Mouse (Mus musculus) embryonic stem cell, embryonic (primary cell): ENCODE measurements around the gene Tspan1.

Experiments
- CTCF ChIA-PET, 4 experiments: fragments of 300-600 bp in 2 of 4; fragments of 350-600 bp in 2 of 4; sonication (Branson Sonifier 250); formaldehyde crosslinking; loops; one replicate each; lab custom pipeline; 2022; ENCODE audit warnings: inconsistent platforms in 2 of 4; lab: Charles Lee
- POLR2A ChIA-PET, 4 experiments: fragments of 300-600 bp in 2 of 4; fragments of 350-600 bp in 2 of 4; sonication (Branson Sonifier 250); formaldehyde crosslinking; loops; one replicate each; lab custom pipeline; 2022; ENCODE audit warnings: antibody characterized with exemption in 4 of 4, inconsistent platforms in 1 of 4; lab: Charles Lee

The Tspan1 gene

DNA sequence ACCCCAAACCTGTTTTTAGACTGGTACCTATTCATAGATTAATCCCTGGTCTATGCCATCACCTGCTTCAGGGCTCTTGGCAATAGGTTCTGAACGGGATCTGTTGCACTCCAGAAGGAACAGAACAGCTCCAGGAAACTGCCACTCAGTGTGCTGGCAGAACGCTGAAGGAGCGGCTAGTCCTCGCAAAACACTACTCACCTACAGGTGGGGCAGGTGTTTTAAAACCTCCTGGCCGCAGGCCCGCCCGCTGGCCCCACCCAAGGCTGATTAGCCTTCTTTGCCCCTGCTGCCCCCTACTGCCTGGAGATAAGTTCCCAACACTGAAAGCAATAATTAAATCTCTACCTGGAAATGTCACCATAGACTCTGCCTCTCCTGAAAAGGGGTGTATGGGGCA, at the start of gene Tspan1:
Tspan1 (minus strand) TSS at position 198 of the 400 bp plus-strand sequence.
- ChIA-PET CTCF (interaction anchor here in 2 of 4 experiments (0.6 to 1.0 kb wide), 3 partner anchors 11 to 43 kb away, joined by 3 to 4 read pairs (median 4); partner anchors contain the start of gene Pomgnt1 (in 1 of the 2)), POLR2A (interaction anchor here in 3 of 4 experiments (0.6 to 1.6 kb wide), 4 partner anchors 29 to 212 kb away, joined by 3 to 4 read pairs (median 3); no protein-coding TSS in a partner anchor)

GRCm38 (mm10) chr4:116217046-116217445, 49.6 kb upstream of the Tspan1 start:
- ChIA-PET POLR2A (interaction anchor here in 3 of 4 experiments (0.5 to 1.4 kb wide), 7 partner anchors 10 to 921 kb away, joined by 3 to 4 read pairs (median 3); partner anchors contain the start of gene Pomgnt1 (in 1 of the 3)), CTCF (interaction anchor here in 1 of 4 experiments (0.6 to 1.5 kb wide), 2 partner anchors 18 to 63 kb away, joined by 3 to 4 read pairs; no protein-coding TSS in a partner anchor)

- CTCF ChIA-PET, result interaction anchor here (0.6 to 1.6 kb wide), 8 partner anchors 17 to 175 kb away, joined by 3 to 10 read pairs (median 3); no protein-coding TSS in a partner anchor
These were observed 48.6 kb upstream of the Tspan1 start for GRCm38 (mm10) chr4:116215895-116216605.

DNA sequence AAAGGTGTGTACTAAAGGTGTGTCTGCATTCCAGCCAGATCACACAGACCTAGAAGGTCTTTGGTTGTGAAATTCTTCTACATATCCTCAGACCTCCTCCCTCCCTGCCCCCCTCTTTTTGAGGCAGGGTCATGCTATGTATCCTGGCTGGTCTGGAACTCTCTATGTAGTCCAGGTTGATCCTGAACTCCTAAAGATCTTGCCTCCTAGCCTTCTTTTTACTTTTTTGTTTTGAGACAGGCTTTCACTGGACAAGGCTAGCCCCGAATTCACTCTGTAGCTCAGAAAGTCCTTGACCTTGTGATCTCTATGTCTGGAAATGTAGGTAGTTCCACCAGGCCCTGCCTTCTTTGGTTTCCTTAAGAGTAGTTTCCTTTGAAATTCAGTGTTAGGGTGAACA, 41.5 kb upstream of the Tspan1 start:
- ChIA-PET CTCF (interaction anchor here in 2 of 4 experiments (0.6 to 0.8 kb wide), 2 partner anchors 12 to 149 kb away, joined by 3 read pairs; partner anchors contain the start of gene Pik3r3 (in 1 of the 2)), POLR2A (interaction anchor here in 2 of 4 experiments (0.9 to 3.4 kb wide), 5 partner anchors 9 to 92 kb away, joined by 3 to 16 read pairs (median 6); partner anchors contain the start of genes Pik3r3 (in 2 of the 2), 1700042G07Rik (in 1 of the 2) and Gm49337 (in 1 of the 2))

More at GRCm38 (mm10) chr4:116215895-116216605, 48.6 kb upstream of the Tspan1 start:
- POLR2A ChIA-PET, result interaction anchor here in 2 of 4 experiments (0.6 to 1.4 kb wide), 2 partner anchors 9 to 97 kb away, joined by 3 read pairs; no protein-coding TSS in a partner anchor

GRCm38 (mm10) chr4:116206531-116206930, 39.1 kb upstream of the Tspan1 start:
- CTCF ChIA-PET, result interaction anchor here in 1 of 4 experiments (0.7 kb wide), 1 partner anchor 19 kb away, joined by 3 read pairs; no protein-coding TSS in a partner anchor
- POLR2A ChIA-PET, result interaction anchor here in 2 of 4 experiments (0.7 to 3.4 kb wide), 3 partner anchors 10 to 303 kb away, joined by 3 to 12 read pairs (median 3); partner anchors contain the start of gene Pik3r3 (in 1 of the 2)

DNA sequence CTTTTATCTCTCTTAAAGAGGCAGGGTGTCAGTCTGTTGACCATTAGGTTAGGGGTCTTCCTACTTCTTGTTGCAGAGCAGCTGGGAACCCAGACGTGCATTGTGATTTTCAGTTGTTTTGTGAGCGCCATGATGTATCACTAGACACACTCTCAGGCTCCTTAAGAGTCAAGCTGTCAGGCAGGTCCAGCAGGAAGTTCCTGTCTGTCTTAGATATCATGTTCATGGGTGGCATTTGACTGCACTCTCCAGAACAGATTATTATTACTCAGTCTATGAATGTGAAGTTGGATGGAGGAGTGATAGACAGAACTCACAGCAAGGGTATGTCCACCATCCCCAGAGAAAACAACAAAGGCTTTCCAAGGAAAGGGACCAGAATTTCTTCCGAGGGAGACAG, 37.0 kb upstream of the Tspan1 start:
- ChIA-PET POLR2A (interaction anchor here in 3 of 4 experiments (0.6 to 2.5 kb wide), 3 partner anchors 17 to 32 kb away, joined by 4 to 10 read pairs (median 5); partner anchors contain the start of gene Pik3r3 (in 2 of the 3)), CTCF (interaction anchor here in 1 of 4 experiments (1.2 kb wide), 1 partner anchor 17 kb away, joined by 4 read pairs; the partner anchor contains the start of gene Pik3r3)

GRCm38 (mm10) chr4:116198422-116198821, 31.0 kb upstream of the Tspan1 start:
- CTCF ChIA-PET, result interaction anchor here in 3 of 4 experiments (0.5 to 1.4 kb wide), 4 partner anchors 18 to 576 kb away, joined by 3 to 4 read pairs (median 4); no protein-coding TSS in a partner anchor
- POLR2A ChIA-PET, result interaction anchor here in 2 of 4 experiments (0.6 to 2.2 kb wide), 3 partner anchors 11 to 323 kb away, joined by 3 to 6 read pairs (median 4); no protein-coding TSS in a partner anchor

GRCm38 (mm10) chr4:116193583-116194383, 26.4 kb upstream of the Tspan1 start:
- CTCF ChIA-PET, result interaction anchor here in 1 of 4 experiments (0.5 to 1.0 kb wide), 2 partner anchors 24 to 291 kb away, joined by 3 read pairs; no protein-coding TSS in a partner anchor
- POLR2A ChIA-PET, result interaction anchor here (0.6 to 2.0 kb wide), 5 partner anchors 10 to 385 kb away, joined by 3 to 7 read pairs (median 4); partner anchors contain the start of gene Pik3r3 (in 1 of the 4)

DNA sequence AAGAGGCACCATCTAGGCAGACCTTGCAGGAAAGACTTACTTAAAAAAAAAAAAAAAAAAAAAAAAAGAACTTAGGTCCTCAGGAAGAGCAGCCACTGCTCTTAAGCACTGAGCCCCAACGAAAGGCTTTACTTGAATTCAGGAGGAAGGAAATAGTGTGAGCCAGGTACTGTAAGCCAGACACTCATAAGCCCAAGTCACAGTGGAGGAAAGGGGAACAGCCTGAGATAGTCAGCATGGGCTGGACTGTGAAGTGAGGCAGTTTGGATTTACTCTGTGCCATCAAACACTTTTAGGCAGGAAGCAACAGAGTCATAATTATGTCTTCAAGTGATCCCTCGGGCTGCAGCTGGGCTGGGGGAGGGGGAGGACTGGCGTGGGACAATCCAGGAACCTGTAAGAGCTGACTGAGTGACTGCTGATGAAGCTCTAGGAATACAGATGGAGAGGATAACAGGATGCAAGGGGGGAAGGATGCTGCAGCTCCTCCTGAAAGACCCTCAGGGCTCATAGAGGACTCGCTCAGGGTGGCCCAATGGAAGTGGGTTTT, 25.0 kb upstream of the Tspan1 start:
- CTCF ChIA-PET, result interaction anchor here in 2 of 4 experiments (0.5 to 0.8 kb wide), 2 partner anchors 23 to 49 kb away, joined by 4 to 5 read pairs; no protein-coding TSS in a partner anchor
- POLR2A ChIA-PET, result interaction anchor here in 2 of 4 experiments (0.9 to 2.2 kb wide), 7 partner anchors 9 to 145 kb away, joined by 3 to 6 read pairs (median 4); no protein-coding TSS in a partner anchor

DNA sequence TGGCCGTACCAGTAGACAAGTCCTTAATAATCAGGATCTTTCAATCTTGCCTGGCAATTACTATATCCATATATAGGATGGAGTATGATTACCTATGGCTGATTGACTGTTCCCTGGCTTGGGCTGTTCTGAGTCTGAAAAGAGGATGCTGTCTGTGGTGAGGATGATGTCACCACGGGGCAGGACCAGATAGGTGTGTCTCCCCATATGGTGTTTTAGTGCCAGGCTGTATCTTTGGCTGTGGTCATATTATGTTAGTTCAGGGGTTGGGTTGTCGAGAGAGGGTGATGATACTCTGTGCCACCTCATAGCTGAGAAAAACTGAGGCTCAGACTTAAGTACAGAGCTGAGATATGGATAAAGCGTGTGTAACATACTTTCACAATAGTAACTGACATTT, 17.7 kb upstream of the Tspan1 start:
- POLR2A ChIA-PET, result interaction anchor here in 2 of 4 experiments (1.7 to 4.5 kb wide), 4 partner anchors 9 to 36 kb away, joined by 4 to 35 read pairs (median 6); partner anchors contain the start of gene Pik3r3 (in 1 of the 2)
- CTCF ChIA-PET, result no interaction called here

DNA sequence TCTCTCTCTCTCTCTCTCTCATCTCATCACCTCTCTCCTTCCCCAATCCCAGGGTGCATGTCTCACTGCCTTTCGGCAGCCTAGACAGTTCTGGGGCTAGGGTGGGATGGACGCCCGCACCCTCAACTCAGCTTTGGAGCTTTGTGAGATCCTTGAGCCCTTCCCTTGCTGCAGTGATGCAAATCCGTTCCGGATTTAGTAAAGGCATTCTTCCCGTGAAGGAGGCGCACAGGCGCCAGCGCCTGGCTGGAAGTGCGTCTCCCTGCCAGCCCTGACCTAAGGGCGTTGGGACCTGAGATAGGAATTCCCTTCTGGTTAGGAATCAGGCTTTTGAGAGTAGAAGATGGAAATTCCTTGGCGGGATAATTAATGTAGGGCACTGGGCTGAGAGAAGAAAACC, 15.3 kb upstream of the Tspan1 start:
- POLR2A ChIA-PET, result interaction anchor here (0.6 to 4.5 kb wide), 19 partner anchors 9 to 503 kb away, joined by 3 to 35 read pairs (median 5); partner anchors contain the start of genes 1700042G07Rik (in 2 of the 4), Gm49337 (in 2 of the 4), Pik3r3 (in 2 of the 4) and Nsun4 (in 1 of the 4)
- CTCF ChIA-PET, result interaction anchor here in 2 of 4 experiments (0.6 to 1.8 kb wide), 3 partner anchors 10 to 212 kb away, joined by 3 read pairs; partner anchors contain the start of genes 1700042G07Rik (in 1 of the 2) and Gm49337 (in 1 of the 2)

- CTCF ChIA-PET, result interaction anchor here in 1 of 4 experiments (1.8 kb wide), 1 partner anchor 9 kb away, joined by 3 read pairs; the partner anchor contains the start of genes 1700042G07Rik and Gm49337
- POLR2A ChIA-PET, result interaction anchor here (0.6 to 4.5 kb wide), 14 partner anchors 9 to 504 kb away, joined by 3 to 35 read pairs (median 4); partner anchors contain the start of genes 1700042G07Rik (in 2 of the 4), Gm49337 (in 2 of the 4), Pik3r3 (in 2 of the 4) and Nsun4 (in 1 of the 4)
These were observed 14.7 kb upstream of the Tspan1 start for GRCm38 (mm10) chr4:116182079-116182478.

DNA sequence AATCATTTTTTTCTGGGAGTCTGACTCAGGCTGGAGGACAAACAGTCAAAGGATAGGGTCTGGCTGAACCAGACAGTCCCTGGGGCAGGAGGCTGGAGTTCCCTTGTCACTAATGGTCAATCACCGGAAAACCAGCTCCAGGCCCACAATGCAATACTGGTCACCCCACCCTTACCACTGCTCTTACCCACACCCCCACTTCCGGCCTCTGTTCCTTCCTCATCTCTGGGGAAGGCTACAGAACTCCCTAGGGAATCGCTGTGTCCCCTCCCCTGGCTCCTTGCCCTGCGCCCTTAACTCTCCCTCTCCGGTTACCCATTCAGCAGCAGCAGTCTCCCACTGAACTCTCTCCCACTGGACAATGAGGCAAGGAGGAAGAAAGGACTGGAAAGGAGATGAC, 9.7 kb upstream of the Tspan1 start:
- ChIA-PET POLR2A (interaction anchor here (0.6 to 8.1 kb wide), 27 partner anchors 8 to 474 kb away, joined by 3 to 43 read pairs (median 4); partner anchors contain the start of genes Gpbp1l1 (in 3 of the 4), Pik3r3 (in 3 of the 4), Lrrc41 (in 1 of the 4) and Pomgnt1 (in 1 of the 4)), CTCF (interaction anchor here in 2 of 4 experiments (0.7 kb wide), 2 partner anchors 42 to 80 kb away, joined by 3 read pairs; no protein-coding TSS in a partner anchor)

- CTCF ChIA-PET, result interaction anchor here in 1 of 4 experiments (0.6 kb wide), 1 partner anchor 231 kb away, joined by 7 read pairs; no protein-coding TSS in a partner anchor
- POLR2A ChIA-PET, result interaction anchor here (0.7 to 8.1 kb wide), 28 partner anchors 8 to 475 kb away, joined by 3 to 43 read pairs (median 4); partner anchors contain the start of genes Gpbp1l1 (in 3 of the 4), Pik3r3 (in 2 of the 4), Lrrc41 (in 1 of the 4) and Lurap1 (in 1 of the 4)
These were observed 9.2 kb upstream of the Tspan1 start for GRCm38 (mm10) chr4:116176543-116176988.
